Mouse (Mus musculus): ENCODE results near the gene Ncl. TPM values are rescaled to one million over a fixed set of nuclear protein-coding genes. Genes with fewer than 3 reads are reported as not detected.

Ncl gene
- polyA plus RNA-seq, 1 experiment from 2014 or later = 901 TPM

- Histone ChIP-seq H3K27me3 (replicated peaks; ENCODE audit: control insufficient read depth, insufficient read depth, low read length) (no peaks in the 10 kb centered on the region), H3K36me3 (ENCODE audit: control insufficient read depth, insufficient read depth, low read length) (no peaks in the 10 kb centered on the region), H3K4me3 (ENCODE audit: low read depth, low read length) (no peak overlapping the region), H3K9ac (ENCODE audit: low read depth, low read length) (no peak overlapping the region), H3K4me2 (no peak overlapping the region), H3K27ac (ENCODE audit: low read depth, low read length) (no peak overlapping the region), H3K9me3 (ENCODE audit: control insufficient read depth, low read length) (no peaks in the 10 kb centered on the region), H3K4me1 (replicated peaks; ENCODE audit: control insufficient read depth, insufficient read depth, low read length) (no peaks in the 10 kb centered on the region)
- WGBS = 76% methylated on average over 8 of the region's 8 CpGs
- ATAC-seq (replicated peaks; ENCODE audit: low FRiP score) = no peak
- DNase-seq (ENCODE audit: low spot score) = no peak
Measured at GRCm38 (mm10) chr1:86397621-86398020, 38.4 kb upstream of the Ncl start.

- 67% methylated on average over 7 of the region's 7 CpGs for WGBS
- H3K27me3 ChIP-seq (replicated peaks; ENCODE audit: control insufficient read depth, insufficient read depth, low read length) = no peaks in the 10 kb centered on the region
- no peaks in the 10 kb centered on the region for H3K9me3 ChIP-seq (ENCODE audit: control insufficient read depth, low read length)
- H3K27ac ChIP-seq (ENCODE audit: low read depth, low read length) = no peak overlapping the region
- H3K4me1 ChIP-seq (replicated peaks; ENCODE audit: control insufficient read depth, insufficient read depth, low read length) = no peaks in the 10 kb centered on the region
- DNase-seq (ENCODE audit: low spot score) = no peak
- no peaks in the 10 kb centered on the region for H3K36me3 ChIP-seq (ENCODE audit: control insufficient read depth, insufficient read depth, low read length)
- ATAC-seq (replicated peaks; ENCODE audit: low FRiP score) = no peak
- no peak overlapping the region for H3K9ac ChIP-seq (ENCODE audit: low read depth, low read length)
- no peak overlapping the region for H3K4me3 ChIP-seq (ENCODE audit: low read depth, low read length)
- H3K4me2 ChIP-seq = no peak overlapping the region
Measured at GRCm38 (mm10) chr1:86395897-86396296, 36.7 kb upstream of the Ncl start.

- H3K4me2 ChIP-seq = no peak overlapping the region
- DNase-seq (ENCODE audit: low spot score) = no peak
- WGBS = 75% methylated on average over 3 of the region's 3 CpGs
- no peak overlapping the region for H3K27ac ChIP-seq (ENCODE audit: low read depth, low read length)
- no peak overlapping the region for H3K9ac ChIP-seq (ENCODE audit: low read depth, low read length)
- no peaks in the 10 kb centered on the region for H3K9me3 ChIP-seq (ENCODE audit: control insufficient read depth, low read length)
- ATAC-seq (replicated peaks; ENCODE audit: low FRiP score) = no peak
- H3K36me3 ChIP-seq (ENCODE audit: control insufficient read depth, insufficient read depth, low read length) = no peaks in the 10 kb centered on the region
- no peaks in the 10 kb centered on the region for H3K27me3 ChIP-seq (replicated peaks; ENCODE audit: control insufficient read depth, insufficient read depth, low read length)
- no peaks in the 10 kb centered on the region for H3K4me1 ChIP-seq (replicated peaks; ENCODE audit: control insufficient read depth, insufficient read depth, low read length)
- H3K4me3 ChIP-seq (ENCODE audit: low read depth, low read length) = no peak overlapping the region
Measured at GRCm38 (mm10) chr1:86394246-86394645, 35.0 kb upstream of the Ncl start.

GRCm38 (mm10) chr1:86393219-86393618, 34.0 kb upstream of the Ncl start:
- Histone ChIP-seq H3K36me3 (ENCODE audit: control insufficient read depth, insufficient read depth, low read length) (no peaks in the 10 kb centered on the region), H3K4me3 (ENCODE audit: low read depth, low read length) (no peak overlapping the region), H3K9ac (ENCODE audit: low read depth, low read length) (no peak overlapping the region), H3K4me2 (no peak overlapping the region), H3K9me3 (ENCODE audit: control insufficient read depth, low read length) (no peaks in the 10 kb centered on the region), H3K27ac (ENCODE audit: low read depth, low read length) (no peak overlapping the region), H3K27me3 (replicated peaks; ENCODE audit: control insufficient read depth, insufficient read depth, low read length) (no peaks in the 10 kb centered on the region), H3K4me1 (replicated peaks; ENCODE audit: control insufficient read depth, insufficient read depth, low read length) (no peaks in the 10 kb centered on the region)
- WGBS = 72% methylated on average over 3 of the region's 3 CpGs
- DNase-seq (ENCODE audit: low spot score) (no peak), ATAC-seq (replicated peaks; ENCODE audit: low FRiP score) (no peak)

DNA sequence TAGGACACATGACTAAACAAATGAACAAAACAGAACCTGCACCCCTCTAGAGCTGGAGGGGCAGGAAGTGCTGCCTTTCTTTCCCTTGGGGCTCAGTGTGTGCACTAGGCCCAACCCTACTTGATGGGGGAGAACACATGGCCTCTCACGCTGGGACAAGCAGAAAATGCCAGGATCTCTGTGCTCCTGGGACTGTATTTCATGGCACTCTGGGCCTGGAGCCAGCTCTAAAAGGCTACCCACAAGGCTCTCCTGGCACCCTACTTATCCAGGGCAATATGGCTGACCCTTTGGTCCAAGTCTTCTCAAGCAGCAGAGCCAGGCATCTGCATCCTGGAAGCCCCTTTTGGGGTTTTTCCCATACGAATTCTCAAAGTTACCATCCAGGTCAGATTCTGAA, 32.2 kb upstream of the Ncl start:
- WGBS = 77% methylated on average over 2 of the region's 2 CpGs
- no peak overlapping the region for H3K4me3 ChIP-seq (ENCODE audit: low read depth, low read length)
- H3K9me3 ChIP-seq (ENCODE audit: control insufficient read depth, low read length) = no peaks in the 10 kb centered on the region
- H3K9ac ChIP-seq (ENCODE audit: low read depth, low read length) = no peak overlapping the region
- H3K4me2 ChIP-seq = no peak overlapping the region
- H3K4me1 ChIP-seq (replicated peaks; ENCODE audit: control insufficient read depth, insufficient read depth, low read length) = no peaks in the 10 kb centered on the region
- ATAC-seq (replicated peaks; ENCODE audit: low FRiP score) (no peak), DNase-seq (ENCODE audit: low spot score) (no peak)
- H3K27me3 ChIP-seq (replicated peaks; ENCODE audit: control insufficient read depth, insufficient read depth, low read length) = no peaks in the 10 kb centered on the region
- H3K36me3 ChIP-seq (ENCODE audit: control insufficient read depth, insufficient read depth, low read length) = no peaks in the 10 kb centered on the region
- no peak overlapping the region for H3K27ac ChIP-seq (ENCODE audit: low read depth, low read length)

DNA sequence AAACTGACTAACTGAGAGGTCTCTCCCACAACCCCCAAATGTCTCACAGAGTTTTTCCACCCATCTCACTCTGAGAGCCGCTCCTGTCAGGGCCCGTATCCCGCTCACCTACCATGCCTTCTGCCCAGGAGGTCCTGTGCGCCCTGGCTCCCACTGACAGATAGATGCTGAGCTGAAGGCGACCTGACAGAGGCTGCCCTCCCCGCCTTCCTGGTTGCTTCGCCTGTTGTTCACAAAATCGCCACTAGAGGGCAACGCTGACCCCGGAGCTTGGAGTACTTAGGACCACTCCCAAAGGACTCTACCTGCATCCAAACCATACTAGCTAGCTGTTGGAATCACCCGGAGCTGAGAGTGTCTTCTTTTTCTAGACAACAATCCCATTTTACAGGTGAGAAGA, 30.0 kb upstream of the Ncl start:
- H3K4me3 ChIP-seq (ENCODE audit: low read depth, low read length) = no peak overlapping the region
- no peaks in the 10 kb centered on the region for H3K4me1 ChIP-seq (replicated peaks; ENCODE audit: control insufficient read depth, insufficient read depth, low read length)
- no peaks in the 10 kb centered on the region for H3K27me3 ChIP-seq (replicated peaks; ENCODE audit: control insufficient read depth, insufficient read depth, low read length)
- DNase-seq (ENCODE audit: low spot score) (peak; percentile 73), ATAC-seq (replicated peaks; ENCODE audit: low FRiP score) (peak; percentile 51)
- no peak overlapping the region for H3K9ac ChIP-seq (ENCODE audit: low read depth, low read length)
- no peak overlapping the region for H3K4me2 ChIP-seq
- H3K27ac ChIP-seq (ENCODE audit: low read depth, low read length) = no peak overlapping the region
- WGBS = 4% methylated on average over 11 of the region's 11 CpGs
- H3K36me3 ChIP-seq (ENCODE audit: control insufficient read depth, insufficient read depth, low read length) = no peaks in the 10 kb centered on the region
- H3K9me3 ChIP-seq (ENCODE audit: control insufficient read depth, low read length) = no peaks in the 10 kb centered on the region

DNA sequence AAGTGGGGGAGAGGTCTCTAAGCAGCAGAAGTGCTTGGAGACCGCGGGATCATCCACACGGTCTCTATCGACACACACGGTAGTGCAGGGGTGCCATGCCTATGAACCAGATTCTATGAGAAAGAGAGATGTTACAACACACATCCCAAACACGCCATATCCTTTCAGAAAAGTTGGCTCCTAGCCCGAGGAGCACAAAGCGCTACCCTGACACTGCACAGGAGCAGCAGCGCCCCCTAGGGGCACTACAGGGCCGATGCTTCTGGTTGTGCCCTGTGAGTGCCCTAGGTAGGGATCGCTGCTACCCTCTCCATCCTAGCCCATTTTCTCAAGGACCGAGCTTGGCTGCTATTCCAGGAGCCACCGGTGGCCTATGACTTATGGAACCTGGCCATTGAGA, 21.8 kb upstream of the Ncl start:
- Histone ChIP-seq H3K4me3 (ENCODE audit: low read depth, low read length) (peak overlapping the region; percentile 40), H3K4me1 (replicated peaks; ENCODE audit: control insufficient read depth, insufficient read depth, low read length) (no peaks in the 10 kb centered on the region), H3K27ac (ENCODE audit: low read depth, low read length) (no peak overlapping the region), H3K36me3 (ENCODE audit: control insufficient read depth, insufficient read depth, low read length) (no peaks in the 10 kb centered on the region), H3K9ac (ENCODE audit: low read depth, low read length) (peak overlapping the region; percentile 51), H3K9me3 (ENCODE audit: control insufficient read depth, low read length) (no peaks in the 10 kb centered on the region), H3K4me2 (peak overlapping the region; percentile 69), H3K27me3 (replicated peaks; ENCODE audit: control insufficient read depth, insufficient read depth, low read length) (no peaks in the 10 kb centered on the region)
- DNase-seq (ENCODE audit: low spot score) = peak; percentile 63
- 20% methylated on average over 13 of the region's 13 CpGs for WGBS
- peak; percentile 75 for ATAC-seq (replicated peaks; ENCODE audit: low FRiP score)

DNA sequence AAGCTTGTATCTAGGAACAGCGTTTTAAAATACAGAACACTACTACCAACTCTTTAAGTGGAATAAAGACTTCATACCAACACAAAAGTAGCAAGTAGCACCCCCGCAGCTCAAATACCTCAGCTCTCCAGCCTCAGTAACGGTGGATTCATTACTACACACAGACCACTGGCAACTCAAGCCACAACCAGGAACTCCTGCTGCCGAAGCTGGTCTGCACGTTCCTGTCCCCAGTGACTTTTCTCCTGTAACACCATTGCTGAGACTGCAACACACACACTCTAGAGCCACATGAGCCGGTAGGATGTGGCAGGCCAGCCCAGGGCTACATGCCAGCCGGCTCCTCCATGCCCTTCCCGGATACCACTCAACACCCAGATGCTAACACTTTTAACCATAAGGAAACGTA, 20.0 kb upstream of the Ncl start:
- no peak for DNase-seq (ENCODE audit: low spot score)
- Histone ChIP-seq H3K9me3 (ENCODE audit: control insufficient read depth, low read length) (no peaks in the 10 kb centered on the region), H3K4me1 (replicated peaks; ENCODE audit: control insufficient read depth, insufficient read depth, low read length) (no peaks in the 10 kb centered on the region), H3K27me3 (replicated peaks; ENCODE audit: control insufficient read depth, insufficient read depth, low read length) (no peaks in the 10 kb centered on the region), H3K4me2 (no peak overlapping the region), H3K27ac (ENCODE audit: low read depth, low read length) (no peak overlapping the region), H3K9ac (ENCODE audit: low read depth, low read length) (no peak overlapping the region), H3K4me3 (ENCODE audit: low read depth, low read length) (no peak overlapping the region), H3K36me3 (ENCODE audit: control insufficient read depth, insufficient read depth, low read length) (no peaks in the 10 kb centered on the region)
- no peak for ATAC-seq (replicated peaks; ENCODE audit: low FRiP score)
- 69% methylated on average over 9 of the region's 9 CpGs for WGBS

DNA sequence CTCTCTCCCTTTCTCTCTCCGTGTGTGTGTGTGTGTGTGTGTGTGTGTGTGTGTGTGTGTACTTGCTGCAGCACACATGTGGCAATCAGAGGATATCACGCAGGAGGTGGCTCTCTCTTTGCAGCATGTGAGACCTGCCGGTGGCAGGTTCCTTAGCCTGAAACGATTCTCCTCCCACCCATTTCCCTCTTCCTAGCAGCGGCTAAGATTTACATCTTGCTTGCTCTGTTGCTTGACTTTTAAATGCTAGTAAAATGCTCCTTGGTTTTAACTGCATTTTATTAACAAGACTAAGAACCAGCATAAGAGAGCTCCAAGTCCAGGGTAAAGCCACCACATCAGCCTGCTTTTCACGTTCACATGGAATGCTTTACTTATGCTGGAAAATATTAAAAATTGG, 19.5 kb upstream of the Ncl start:
- Histone ChIP-seq H3K27me3 (replicated peaks; ENCODE audit: control insufficient read depth, insufficient read depth, low read length) (no peaks in the 10 kb centered on the region), H3K9ac (ENCODE audit: low read depth, low read length) (no peak overlapping the region), H3K36me3 (ENCODE audit: control insufficient read depth, insufficient read depth, low read length) (no peaks in the 10 kb centered on the region), H3K9me3 (ENCODE audit: control insufficient read depth, low read length) (no peaks in the 10 kb centered on the region), H3K4me2 (no peak overlapping the region), H3K4me3 (ENCODE audit: low read depth, low read length) (no peak overlapping the region), H3K27ac (ENCODE audit: low read depth, low read length) (no peak overlapping the region), H3K4me1 (replicated peaks; ENCODE audit: control insufficient read depth, insufficient read depth, low read length) (no peaks in the 10 kb centered on the region)
- 51% methylated on average over 6 of the region's 6 CpGs for WGBS
- no peak for DNase-seq (ENCODE audit: low spot score)
- ATAC-seq (replicated peaks; ENCODE audit: low FRiP score) = no peak

Data from liver, embryonic 11.5 days (tissue).